Mouse (Mus musculus): Measurements from ENCODE around the gene Mrvi1. TPM values are rescaled to one million over a fixed set of nuclear protein-coding genes. Genes with fewer than 3 reads are reported as not detected.

Mrvi1 gene
- total and polyA plus RNA-seq, 3 experiments: 0.11 TPM; not detected in 2

DNA sequence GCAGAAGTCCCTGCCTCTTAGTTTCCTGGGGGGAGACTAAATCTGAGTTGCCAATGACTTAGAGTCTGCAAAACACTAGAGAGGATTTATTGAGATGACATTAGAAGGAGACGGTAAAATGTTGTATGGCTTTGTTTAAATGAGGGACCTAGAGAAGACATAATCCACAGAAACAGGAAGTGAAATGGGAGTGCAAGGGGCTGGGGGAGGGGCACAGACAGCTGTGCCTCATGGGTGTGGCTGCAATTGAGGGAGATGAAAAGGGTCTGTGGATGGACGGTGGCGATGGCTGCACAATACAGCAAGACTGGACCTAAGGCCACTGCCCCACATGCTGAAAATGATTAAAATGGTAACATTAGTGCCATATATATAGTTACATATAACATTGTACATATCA lies 62.5 kb downstream of the Mrvi1 start:
- Histone ChIP-seq H3K4me3 (replicated peaks in 1 of 3; ENCODE audit: low read depth in 2 of 3, low read length in 2 of 3, poor library complexity in 1 of 3) (no peak overlapping the region), H3K4me1 (ENCODE audit: control insufficient read depth in 1 of 2, insufficient read depth in 2 of 2) (peaks cover 18 to 33% of the 10 kb centered on the region in 2 experiments), H3K27ac (ENCODE audit: insufficient read depth, low read depth) (no peak overlapping the region), H3K79me2 (replicated peaks; ENCODE audit: control insufficient read depth, extremely low read depth, insufficient read depth, poor library complexity, severe bottlenecking) (no peaks in the 10 kb centered on the region), H3K9ac (ENCODE audit: insufficient read depth, low read depth) (0 out of 2 replicates have a peak overlapping the region, but pooled peaks have one; percentile 26), H3K36me3 (replicated peaks in 1 of 2; ENCODE audit: control insufficient read depth in 1 of 2, insufficient read depth in 1 of 2, low read length in 1 of 2) (no peaks in the 10 kb centered on the region), H3K4me2 (ENCODE audit: insufficient read depth, low read depth, poor library complexity, severe bottlenecking) (peak overlapping the region; percentile 44; the same call in 1 of the 2 replicates), H3K27me3 (replicated peaks) (no peaks in the 10 kb centered on the region), H3K9me3 (replicated peaks; ENCODE audit: low read length) (no peaks in the 10 kb centered on the region)
- no peak for TF ChIP-seq E2F4 (IDR thresholded peaks at IDR 0.05; ENCODE audit: insufficient replicate concordance, low read depth, low read length)
- TF ChIP-seq IRF4 (IDR thresholded peaks at IDR 0.05; ENCODE audit: low read depth, low read length): 0 out of 2 replicates have a peak, but pooled peaks have one; percentile 52
- no peak for TF ChIP-seq POLR2A (IDR thresholded peaks at IDR 0.05; ENCODE audit: low read depth, low read length)
- no peak for TF ChIP-seq POLR2AphosphoS2 (IDR thresholded peaks at IDR 0.05; ENCODE audit: low read depth, low read length)
- TF ChIP-seq ELF1 (IDR thresholded peaks at IDR 0.05; ENCODE audit: low read depth, low read length): peak; percentile 73
- TF ChIP-seq ZNF384 (IDR thresholded peaks at IDR 0.05; ENCODE audit: low read depth, low read length): no peak
- TF ChIP-seq ZKSCAN1 (IDR thresholded peaks at IDR 0.05; ENCODE audit: borderline replicate concordance, low read depth, low read length): no peak
- no peak for TF ChIP-seq JUN (IDR thresholded peaks at IDR 0.05; ENCODE audit: insufficient read depth, low read depth, low read length)
- TF ChIP-seq TCF12 (IDR thresholded peaks at IDR 0.05; ENCODE audit: low read depth, low read length): peak; percentile 51
- peak; percentile 35; the same call in 1 of the 2 replicates for TF ChIP-seq ETS1 (conservative IDR thresholded peaks at IDR 0.05; ENCODE audit: low read depth, low read length)
- peak; percentile 77 for TF ChIP-seq EP300 (IDR thresholded peaks at IDR 0.05; ENCODE audit: low read length)
- no peak for TF ChIP-seq MXI1 (IDR thresholded peaks at IDR 0.05; ENCODE audit: low read depth, low read length)
- peak; percentile 80 for TF ChIP-seq CHD2 (IDR thresholded peaks at IDR 0.05; ENCODE audit: low read length)
- TF ChIP-seq ZC3H11A (IDR thresholded peaks at IDR 0.05; ENCODE audit: low read depth, low read length): no peak
- no peak for TF ChIP-seq NRF1 (IDR thresholded peaks at IDR 0.05; ENCODE audit: low read depth, low read length)
- TF ChIP-seq USF1 (IDR thresholded peaks at IDR 0.05; ENCODE audit: low read depth, low read length): no peak
- dilution Hi-C loops (cut with MboI; ENCODE audit: extremely low pct_ligation_motif_present, extremely low pct_unique_long_range_greater_than_20kb, low sequenced_read_pairs): no loop called here
- DNase-seq (ENCODE audit: extremely low read depth): peak; percentile 73
- in situ Hi-C loops (cut with MboI; ENCODE audit: low pct_ligation_motif_present, low pct_unique_long_range_greater_than_20kb, low sequenced_read_pairs): loop anchor here (10.0 kb wide), 1 partner anchor 205 kb away; no protein-coding TSS in a partner anchor

DNA sequence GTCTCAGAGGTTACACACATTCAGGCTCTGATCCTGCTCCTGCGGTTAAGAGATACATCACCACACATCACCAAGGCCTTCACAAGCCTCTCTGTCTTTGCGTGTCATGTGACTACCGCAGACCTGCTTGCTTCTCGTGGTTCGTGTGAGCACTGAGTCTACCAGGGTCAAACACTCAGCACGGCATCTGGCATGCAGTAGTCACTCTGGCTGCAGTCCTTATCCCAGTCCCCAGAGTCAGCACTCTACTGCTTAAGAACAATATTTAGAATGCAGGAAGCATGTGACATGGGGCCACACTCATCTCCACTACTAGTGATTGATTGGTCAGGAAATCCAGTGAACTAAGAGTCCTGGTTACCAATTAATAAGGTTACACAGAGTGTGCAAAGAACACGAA lies 66.3 kb downstream of the Mrvi1 start:
- H3K9ac ChIP-seq (ENCODE audit: insufficient read depth, low read depth): no peak overlapping the region
- in situ Hi-C loops (cut with MboI; ENCODE audit: low pct_ligation_motif_present, low pct_unique_long_range_greater_than_20kb, low sequenced_read_pairs): no loop called here
- no peak overlapping the region for H3K27ac ChIP-seq (ENCODE audit: insufficient read depth, low read depth)
- dilution Hi-C loops (cut with MboI; ENCODE audit: extremely low pct_ligation_motif_present, extremely low pct_unique_long_range_greater_than_20kb, low sequenced_read_pairs): no loop called here
- H3K4me3 ChIP-seq (replicated peaks in 1 of 3; ENCODE audit: low read depth in 2 of 3, low read length in 2 of 3, poor library complexity in 1 of 3): no peak overlapping the region
- no peaks in the 10 kb centered on the region for H3K36me3 ChIP-seq (replicated peaks in 1 of 2; ENCODE audit: control insufficient read depth in 1 of 2, insufficient read depth in 1 of 2, low read length in 1 of 2)
- TF ChIP-seq MAX (IDR thresholded peaks at IDR 0.05; ENCODE audit: low read length) (no peak), BHLHE40 (IDR thresholded peaks at IDR 0.05; ENCODE audit: low read depth, low read length) (no peak), ZNF384 (IDR thresholded peaks at IDR 0.05; ENCODE audit: low read depth, low read length) (no peak), CTCF (conservative IDR thresholded peaks at IDR 0.05 in 1 of 2, IDR thresholded peaks at IDR 0.05 in 1 of 2; ENCODE audit: low read depth in 2 of 2, low read length in 2 of 2) (no peak), E2F4 (IDR thresholded peaks at IDR 0.05; ENCODE audit: insufficient replicate concordance, low read depth, low read length) (no peak), SIN3A (IDR thresholded peaks at IDR 0.05; ENCODE audit: low read length) (no peak), MAZ (IDR thresholded peaks at IDR 0.05; ENCODE audit: low read depth, low read length) (no peak)
- H3K4me1 ChIP-seq (ENCODE audit: control insufficient read depth in 1 of 2, insufficient read depth in 2 of 2): peaks cover 16 to 22% of the 10 kb centered on the region in 2 experiments
- no peaks in the 10 kb centered on the region for H3K27me3 ChIP-seq (replicated peaks)
- H3K4me2 ChIP-seq (ENCODE audit: insufficient read depth, low read depth, poor library complexity, severe bottlenecking): no peak overlapping the region
- no peaks in the 10 kb centered on the region for H3K79me2 ChIP-seq (replicated peaks; ENCODE audit: control insufficient read depth, extremely low read depth, insufficient read depth, poor library complexity, severe bottlenecking)
- no peaks in the 10 kb centered on the region for H3K9me3 ChIP-seq (replicated peaks; ENCODE audit: low read length)
- no peak for DNase-seq (ENCODE audit: extremely low read depth)

All from CH12.LX (cell line).